Mouse (Mus musculus): ENCODE data around the gene Prdm13. TPM values are rescaled to one million over a fixed set of nuclear protein-coding genes. Genes with fewer than 3 reads are reported as not detected.
A peak's percentile ranks its signal among the peaks of the same experiment; 100 is the strongest.

The Prdm13 gene
- polyA plus RNA-seq, 1 experiment from 2014 or later = 13.3 TPM

DNA sequence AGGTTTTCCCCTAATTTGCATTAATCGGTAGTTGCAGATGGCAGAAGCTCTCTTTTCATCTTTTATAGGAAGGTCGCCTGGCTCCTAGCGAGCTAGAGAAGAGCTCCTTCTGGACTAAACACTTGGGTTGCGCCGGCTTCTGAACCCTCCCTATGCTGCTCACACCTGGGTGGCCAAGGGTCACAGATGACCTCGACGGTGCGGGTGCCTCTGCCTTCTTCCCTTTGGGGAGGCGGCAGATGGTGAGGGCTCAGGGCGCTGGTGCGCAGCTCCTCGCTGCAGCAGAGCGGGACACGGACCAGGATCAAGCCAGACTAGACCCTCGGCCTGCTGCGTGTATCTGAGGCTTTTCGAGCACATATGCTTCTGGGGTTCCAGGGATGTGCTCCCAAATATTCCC, 11.7 kb downstream of the Prdm13 start:
- 2% methylated on average over 17 of the region's 17 CpGs for WGBS

GRCm38 (mm10) chr4:21665961-21666360, 19.8 kb downstream of the Prdm13 start:
- Histone ChIP-seq H3K4me2 (replicated peaks) (no peak overlapping the region), H3K9me3 (no peaks in the 10 kb centered on the region), H3K36me3 (no peaks in the 10 kb centered on the region), H3K9ac (no peak overlapping the region), H3K27ac (no peak overlapping the region), H3K4me3 (no peak overlapping the region), H3K4me1 (no peaks in the 10 kb centered on the region), H3K27me3 (replicated peaks) (no peaks in the 10 kb centered on the region; the same call in 1 of the 2 replicates)
- peak; percentile 52; the same call in 1 of the 2 replicates for ATAC-seq (ENCODE audit: low FRiP score, low read depth)
- 30% methylated on average over 5 of the region's 5 CpGs for WGBS

More for the DNA sequence above, 11.7 kb downstream of the Prdm13 start:
- Histone ChIP-seq H3K36me3 (no peaks in the 10 kb centered on the region), H3K4me1 (peaks cover 17% of the 10 kb centered on the region), H3K27ac (no peak overlapping the region), H3K9ac (no peak overlapping the region), H3K9me3 (no peaks in the 10 kb centered on the region), H3K4me3 (no peak overlapping the region), H3K4me2 (replicated peaks) (peak overlapping the region; percentile 49), H3K27me3 (replicated peaks) (peaks cover 50% of the 10 kb centered on the region)
- no peak for ATAC-seq (ENCODE audit: low FRiP score, low read depth)

DNA sequence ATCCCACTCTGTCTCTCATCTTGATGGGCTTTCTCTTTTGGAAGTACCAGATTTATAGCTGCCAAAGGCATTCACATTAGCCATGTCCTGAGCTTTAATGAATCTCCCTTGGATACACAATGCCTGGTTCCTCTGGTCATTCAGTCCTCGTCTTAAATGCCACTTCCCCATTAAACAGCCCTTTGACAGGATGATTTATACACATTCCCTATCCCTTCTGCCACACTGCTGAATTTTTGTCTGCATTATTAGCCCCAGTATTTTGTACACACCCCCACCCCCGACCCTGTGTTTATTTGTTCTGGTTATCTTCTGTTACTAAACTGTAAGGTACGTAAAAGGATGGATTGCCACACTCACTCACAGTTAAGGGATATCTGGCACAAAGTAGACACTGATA, 27.6 kb downstream of the Prdm13 start:
- H3K4me3 ChIP-seq = no peak overlapping the region
- no peak overlapping the region for H3K9ac ChIP-seq
- H3K27ac ChIP-seq = no peak overlapping the region
- peaks cover 4% of the 10 kb centered on the region; the same call in 1 of the 2 replicates for H3K4me1 ChIP-seq
- no peaks in the 10 kb centered on the region for H3K27me3 ChIP-seq (replicated peaks)
- 31% methylated on average over 3 of the region's 3 CpGs for WGBS
- peak; percentile 86 for ATAC-seq (ENCODE audit: low FRiP score, low read depth)
- H3K36me3 ChIP-seq = no peaks in the 10 kb centered on the region
- no peaks in the 10 kb centered on the region for H3K9me3 ChIP-seq
- H3K4me2 ChIP-seq (replicated peaks) = no peak overlapping the region

DNA sequence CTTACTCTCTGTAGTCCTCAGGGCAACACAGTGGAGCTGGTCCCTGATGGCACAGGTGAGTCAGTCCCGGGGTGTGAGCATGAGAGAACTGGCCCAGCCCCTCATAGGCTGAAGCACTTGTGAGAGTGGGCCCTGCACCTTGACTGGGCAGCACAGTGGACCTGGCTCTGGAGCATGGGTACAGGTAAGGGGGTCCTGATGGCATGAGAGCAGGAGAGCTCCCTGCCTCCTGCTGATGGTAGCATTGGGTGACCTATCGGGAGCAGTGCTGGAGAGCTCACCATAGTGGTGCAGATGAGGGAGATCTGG, 56.5 kb downstream of the Prdm13 start:
- Histone ChIP-seq H3K27ac (no peak overlapping the region), H3K27me3 (replicated peaks) (no peaks in the 10 kb centered on the region), H3K4me3 (no peak overlapping the region), H3K4me2 (replicated peaks) (no peak overlapping the region), H3K4me1 (peaks cover 10% of the 10 kb centered on the region; the same call in 1 of the 2 replicates), H3K9ac (no peak overlapping the region), H3K36me3 (no peaks in the 10 kb centered on the region), H3K9me3 (no peaks in the 10 kb centered on the region)
- ATAC-seq (ENCODE audit: low FRiP score, low read depth) = peak; percentile 46; the same call in 1 of the 2 replicates
- WGBS = 88% methylated on average over 2 of the region's 2 CpGs

- H3K27ac ChIP-seq = no peak overlapping the region
- ATAC-seq (ENCODE audit: low FRiP score, low read depth) = peak; percentile 56; the same call in 1 of the 2 replicates
- no peak overlapping the region for H3K9ac ChIP-seq
Measured at GRCm38 (mm10) chr4:21628367-21629274, 57.1 kb downstream of the Prdm13 start.

More at GRCm38 (mm10) chr4:21628367-21629274, 57.1 kb downstream of the Prdm13 start:
- WGBS = 52% methylated on average over 3 of the region's 3 CpGs
- no peaks in the 10 kb centered on the region for H3K36me3 ChIP-seq
- no peaks in the 10 kb centered on the region for H3K9me3 ChIP-seq
- no peak overlapping the region for H3K4me3 ChIP-seq
- peaks cover 10% of the 10 kb centered on the region; the same call in 1 of the 2 replicates for H3K4me1 ChIP-seq
- H3K4me2 ChIP-seq (replicated peaks) = no peak overlapping the region
- H3K27me3 ChIP-seq (replicated peaks) = no peaks in the 10 kb centered on the region

Other genes starting within 250 kb of the Prdm13 start
- gene Ccnc, start 41.7 kb upstream of the Prdm13 start, polyA plus RNA-seq (2016; fragmentation: Nextera tagmentation; extraction: Ambion mirVana) = 67.9 and 71.8 TPM in 2 replicates
- gene Usp45, start 81.2 kb upstream of the Prdm13 start, polyA plus RNA-seq (2016; fragmentation: Nextera tagmentation; extraction: Ambion mirVana) = 8.7 and 10.1 TPM in 2 replicates
- 26.0 and 26.6 TPM in 2 replicates for gene Tstd3, start 81.2 kb upstream of the Prdm13 start, polyA plus RNA-seq (2016; fragmentation: Nextera tagmentation; extraction: Ambion mirVana)
- gene Pnisr, start 161.6 kb upstream of the Prdm13 start, polyA plus RNA-seq (2016; fragmentation: Nextera tagmentation; extraction: Ambion mirVana) = 184 and 189 TPM in 2 replicates
- 10.4 and 10.9 TPM in 2 replicates for gene Coq3, start 193.7 kb upstream of the Prdm13 start, polyA plus RNA-seq (2016; fragmentation: Nextera tagmentation; extraction: Ambion mirVana)
- gene Faxc, start 245.4 kb upstream of the Prdm13 start, polyA plus RNA-seq (2016; fragmentation: Nextera tagmentation; extraction: Ambion mirVana) = 25.0 and 28.1 TPM in 2 replicates

All from neural tube, embryonic 12.5 days (tissue).